Mouse (Mus musculus) midbrain, embryonic 14.5 days (tissue): ENCODE data around the gene Galnt14. TPM values are rescaled to one million over a fixed set of nuclear protein-coding genes. Genes with fewer than 3 reads are reported as not detected.

Experiments used
- ATAC-seq: fragments of 200-750 bp; cut with Nextera tagmentation; 2 replicates; pipeline ENCODE4 v1.8.0; 2017; ENCODE audit warnings: moderate number of reproducible peaks, moderate library complexity; ENCODE audit not compliant: low FRiP score, low TSS enrichment
- DNase-seq: peaks from one replicate; pipeline ENCODE4 v3.0.0-alpha.2; 2015
- H3K27ac ChIP-seq: fragments of 300-500 bp; sonication (generic); replicated peaks from 2 replicates; pipeline ENCODE4 v1.5.1; 2014; ENCODE audit warnings: mild to moderate bottlenecking, low read depth, low read length, moderate library complexity
- H3K27me3 ChIP-seq: fragments of 300-500 bp; sonication (generic); 2 replicates; pipeline ENCODE4 v1.6.1; 2014; ENCODE audit warnings: low read length, control low read depth, mixed read lengths; ENCODE audit not compliant: control insufficient read depth, insufficient read depth
- H3K36me3 ChIP-seq: fragments of 300-500 bp; sonication (generic); 2 replicates; pipeline ENCODE4 v1.6.1; 2014; ENCODE audit warnings: low read length, control low read depth; ENCODE audit not compliant: control insufficient read depth, insufficient read depth
- H3K4me1 ChIP-seq: fragments of 300-500 bp; sonication (generic); 2 replicates; pipeline ENCODE4 v1.6.1; 2014; ENCODE audit warnings: mild to moderate bottlenecking, antibody characterized with exemption, low read length, control low read depth; ENCODE audit not compliant: control insufficient read depth, insufficient read depth
- H3K4me2 ChIP-seq: fragments of 300-500 bp; sonication (generic); 2 replicates; pipeline ENCODE4 v1.6.1; 2014; ENCODE audit warnings: mild to moderate bottlenecking, low read length, moderate library complexity
- H3K4me3 ChIP-seq: fragments of 300-500 bp; sonication (generic); replicated peaks from 2 replicates; pipeline ENCODE4 v1.5.1; 2014; ENCODE audit warnings: low read depth, low read length
- H3K9ac ChIP-seq: fragments of 300-500 bp; sonication (generic); replicated peaks from 2 replicates; pipeline ENCODE4 v1.6.1; 2014; ENCODE audit warnings: mild to moderate bottlenecking, low read length, moderate library complexity
- H3K9me3 ChIP-seq: fragments of 300-500 bp; sonication (generic); 2 replicates; pipeline ENCODE4 v1.6.1; 2016; ENCODE audit warnings: low read length, control low read depth, mixed read lengths; ENCODE audit not compliant: control insufficient read depth
- WGBS: fragments of 180-500 bp; shearing (Covaris S2); extraction: QIAGEN DNeasy Blood & Tissue Kit; methylation state at CpG from one replicate; pipeline ENCODE4 v1.1.7; 2014; 5-methylcytosine and 5-hydroxymethylcytosine counted together
- polyA plus RNA-seq: library from polyadenylated mRNA; unstranded; fragments of >200 nt; fragmentation: Nextera tagmentation; extraction: Ambion mirVana; gene quantifications from 2 replicates; pipeline ENCODE4 v1.2.1, GENCODE M21; 2014

Gene Galnt14
- polyA plus RNA-seq, 1 experiment from 2014 or later, result 18.8 TPM

DNA sequence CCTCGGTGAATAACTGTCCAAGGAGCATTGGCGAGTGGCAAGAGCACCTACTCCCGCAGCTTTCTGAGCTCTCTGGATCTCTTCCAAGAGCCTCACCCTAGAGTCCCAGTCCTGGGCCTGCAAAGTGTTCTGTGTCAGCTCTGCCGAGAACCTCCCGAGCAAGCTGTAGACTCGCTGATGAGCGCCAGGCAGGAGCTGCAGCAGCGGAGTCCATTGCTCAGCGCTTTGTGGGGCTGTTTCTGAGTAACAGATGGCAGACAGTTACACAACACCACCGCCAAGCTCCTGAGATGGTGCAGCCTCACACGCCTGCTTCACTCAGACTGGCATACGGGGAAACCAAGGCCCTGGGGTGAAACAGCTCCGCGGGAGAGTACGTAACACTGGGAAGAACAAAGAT, 1.7 kb upstream of the Galnt14 start:
- no peaks in the 10 kb centered on the region for H3K9me3 ChIP-seq
- no peak overlapping the region for H3K4me2 ChIP-seq
- ATAC-seq, result no peak
- no peak overlapping the region for H3K27ac ChIP-seq
- WGBS, result 78% methylated on average over 15 of the region's 15 CpGs
- no peaks in the 10 kb centered on the region; the same call in 1 of the 2 replicates for H3K27me3 ChIP-seq
- H3K4me3 ChIP-seq, result no peak overlapping the region
- H3K36me3 ChIP-seq, result no peaks in the 10 kb centered on the region
- no peak overlapping the region for H3K9ac ChIP-seq
- DNase-seq, result no peak
- peaks cover 14% of the 10 kb centered on the region for H3K4me1 ChIP-seq

DNA sequence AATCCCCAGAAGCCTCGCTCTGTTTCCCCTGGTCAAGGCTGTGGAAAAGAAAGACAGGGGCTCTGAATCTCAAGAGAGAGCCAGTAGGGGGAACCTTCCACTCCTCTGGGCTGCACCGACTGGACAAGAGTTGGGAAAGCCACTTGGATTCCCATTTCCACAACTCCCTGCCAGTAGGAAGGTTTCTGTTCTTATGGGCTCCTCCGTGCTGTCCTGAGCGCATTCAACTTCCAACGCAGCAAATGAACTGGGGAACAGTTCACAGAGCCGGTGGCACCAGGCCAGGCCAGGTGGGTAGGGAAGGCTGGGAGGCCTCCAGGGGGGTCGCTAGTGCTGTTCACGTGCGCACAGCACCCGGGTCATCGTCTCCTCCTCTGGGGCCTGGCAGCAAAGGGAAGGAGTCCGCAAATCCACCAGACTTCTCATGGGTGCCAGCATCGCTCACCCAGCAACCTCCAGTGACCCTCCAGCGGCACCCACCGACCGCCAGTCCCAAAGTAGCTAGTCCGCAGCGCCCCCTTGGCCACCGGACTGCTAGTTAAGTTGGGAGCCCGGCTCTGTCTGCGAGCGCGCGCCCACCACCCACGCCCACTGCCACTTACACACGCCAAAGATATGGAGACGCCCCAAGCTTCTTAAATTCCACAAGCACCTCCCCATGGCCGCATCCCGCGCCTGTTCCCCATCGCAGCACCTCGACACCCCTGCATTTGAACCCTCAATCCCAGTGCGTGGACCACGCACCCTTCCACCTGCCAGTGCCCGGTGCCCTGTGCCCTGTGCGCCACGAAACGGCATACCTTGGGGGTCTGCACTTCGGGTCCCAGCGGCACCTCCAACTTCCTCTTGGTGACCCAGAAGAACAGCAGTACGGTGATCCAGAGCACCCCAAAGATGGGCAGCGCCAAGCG, 867 bp downstream of the Galnt14 start:
- H3K27me3 ChIP-seq, result no peaks in the 10 kb centered on the region; the same call in 1 of the 2 replicates
- peak overlapping the region; percentile 80 for H3K9ac ChIP-seq
- peak overlapping the region; percentile 92 for H3K4me2 ChIP-seq
- peak; percentile 31; the same call in 1 of the 2 replicates for ATAC-seq
- H3K4me3 ChIP-seq, result peak overlapping the region; percentile 58
- no peaks in the 10 kb centered on the region for H3K36me3 ChIP-seq
- DNase-seq, result peak; percentile 61
- WGBS, result 1% methylated on average over 43 of the region's 43 CpGs
- peak overlapping the region; percentile 85 for H3K27ac ChIP-seq
- H3K9me3 ChIP-seq, result no peaks in the 10 kb centered on the region
- peaks cover 14% of the 10 kb centered on the region for H3K4me1 ChIP-seq

DNA sequence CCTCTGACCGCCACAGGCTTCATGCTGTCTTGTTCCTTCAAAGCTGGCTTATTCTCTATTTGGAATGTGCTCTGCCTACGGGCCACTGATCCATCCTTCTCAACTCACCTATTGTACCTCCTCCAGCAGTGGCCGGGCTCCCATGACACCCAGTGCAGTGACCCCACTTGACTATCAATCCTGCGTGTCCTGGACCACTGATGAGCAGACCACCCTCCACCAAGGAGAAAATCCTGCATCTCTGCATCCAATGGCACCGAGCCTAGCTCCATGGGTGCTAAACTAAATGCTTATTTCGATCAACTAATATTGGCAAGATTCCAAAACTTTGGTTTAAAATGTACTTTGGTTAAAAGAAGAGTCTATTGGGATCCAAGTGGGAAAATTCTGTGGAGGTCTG, 1.8 kb downstream of the Galnt14 start:
- Histone ChIP-seq H3K36me3 (no peaks in the 10 kb centered on the region), H3K4me2 (peak overlapping the region; percentile 92), H3K9me3 (no peaks in the 10 kb centered on the region), H3K4me3 (peak overlapping the region; percentile 58; the same call in 1 of the 2 replicates), H3K4me1 (peaks cover 6% of the 10 kb centered on the region; the same call in 1 of the 2 replicates), H3K27ac (no peak overlapping the region), H3K9ac (no peak overlapping the region), H3K27me3 (no peaks in the 10 kb centered on the region; the same call in 1 of the 2 replicates)
- 86% methylated on average over 6 of the region's 6 CpGs for WGBS
- no peak for DNase-seq
- ATAC-seq, result no peak

DNA sequence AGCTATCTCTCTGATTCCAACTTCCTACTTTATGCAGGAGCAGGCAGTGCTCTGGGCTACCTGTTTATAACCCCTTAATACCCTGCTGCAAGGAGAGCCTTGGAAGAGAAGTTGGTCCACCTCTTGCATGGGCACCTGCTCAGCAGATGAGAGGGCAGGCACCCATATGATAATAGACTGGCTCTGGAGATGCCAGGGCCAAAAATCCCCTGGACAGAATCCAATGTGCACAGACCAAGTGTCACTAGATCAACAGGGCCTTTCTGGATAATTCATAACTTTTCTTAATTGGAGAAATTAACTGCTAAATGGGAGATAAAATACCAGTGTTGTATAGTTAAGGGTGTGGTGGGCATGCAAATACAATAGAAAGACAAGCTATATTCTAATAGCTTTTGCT, 6.7 kb downstream of the Galnt14 start:
- Histone ChIP-seq H3K27ac (no peak overlapping the region), H3K4me2 (no peak overlapping the region), H3K4me3 (no peak overlapping the region), H3K4me1 (peaks cover 29% of the 10 kb centered on the region), H3K9ac (no peak overlapping the region), H3K36me3 (no peaks in the 10 kb centered on the region), H3K9me3 (no peaks in the 10 kb centered on the region), H3K27me3 (no peaks in the 10 kb centered on the region)
- no peak for ATAC-seq
- DNase-seq, result no peak

DNA sequence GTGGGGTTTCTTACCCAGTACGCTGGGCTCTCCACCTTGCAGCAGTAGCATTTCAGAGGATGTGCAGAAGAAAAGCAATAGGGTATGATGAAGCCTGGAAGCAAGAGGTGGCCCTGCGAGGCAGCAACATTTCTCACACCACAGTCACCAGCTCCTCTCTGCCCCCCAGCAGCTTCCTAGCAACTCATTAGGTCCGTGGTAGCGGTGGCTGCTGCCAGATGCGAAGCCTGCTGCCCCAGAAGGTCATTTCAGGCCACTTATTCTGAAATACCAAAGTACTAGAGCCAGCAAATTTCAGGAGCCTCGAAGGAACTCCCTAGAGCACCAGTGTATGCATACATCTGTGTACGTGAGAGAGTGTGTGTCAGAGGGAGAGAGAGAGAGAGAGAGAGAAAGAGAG, 9.2 kb downstream of the Galnt14 start:
- 20% methylated on average over 7 of the region's 7 CpGs for WGBS
- H3K4me2 ChIP-seq, result no peak overlapping the region
- DNase-seq (peak; percentile 32), ATAC-seq (no peak)
- H3K9me3 ChIP-seq, result no peaks in the 10 kb centered on the region
- H3K36me3 ChIP-seq, result no peaks in the 10 kb centered on the region
- H3K9ac ChIP-seq, result no peak overlapping the region
- H3K4me1 ChIP-seq, result peaks cover 29% of the 10 kb centered on the region
- H3K27me3 ChIP-seq, result no peaks in the 10 kb centered on the region
- peak overlapping the region; percentile 60 for H3K27ac ChIP-seq
- no peak overlapping the region for H3K4me3 ChIP-seq

DNA sequence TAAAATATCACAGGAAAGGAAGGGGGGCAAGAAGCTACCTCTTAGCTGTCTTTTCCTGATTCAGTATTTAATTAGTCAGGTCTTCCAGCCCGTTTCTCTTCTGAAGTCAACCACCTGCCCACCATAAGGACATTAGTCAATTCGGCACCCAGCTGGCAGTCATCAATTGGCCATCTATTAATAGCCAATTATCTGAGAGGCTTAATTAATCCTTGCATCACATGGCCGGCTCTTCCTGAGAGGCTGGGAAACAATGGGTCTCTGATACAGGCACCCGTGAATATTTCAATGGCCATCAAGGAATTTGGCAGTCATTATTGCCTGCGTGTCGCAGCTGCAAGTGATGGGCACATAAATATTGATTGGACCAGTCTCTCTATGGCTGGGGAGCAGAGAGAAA, 10.4 kb downstream of the Galnt14 start:
- H3K4me3 ChIP-seq, result no peak overlapping the region
- DNase-seq (peak; percentile 31), ATAC-seq (no peak)
- H3K27me3 ChIP-seq, result no peaks in the 10 kb centered on the region
- H3K36me3 ChIP-seq, result no peaks in the 10 kb centered on the region
- H3K27ac ChIP-seq, result no peak overlapping the region; the same call in 1 of the 2 replicates
- 27% methylated on average over 6 of the region's 6 CpGs for whole genome bisulfite sequencing
- H3K9ac ChIP-seq, result no peak overlapping the region
- peaks cover 29% of the 10 kb centered on the region for H3K4me1 ChIP-seq
- H3K4me2 ChIP-seq, result no peak overlapping the region
- no peaks in the 10 kb centered on the region for H3K9me3 ChIP-seq

DNA sequence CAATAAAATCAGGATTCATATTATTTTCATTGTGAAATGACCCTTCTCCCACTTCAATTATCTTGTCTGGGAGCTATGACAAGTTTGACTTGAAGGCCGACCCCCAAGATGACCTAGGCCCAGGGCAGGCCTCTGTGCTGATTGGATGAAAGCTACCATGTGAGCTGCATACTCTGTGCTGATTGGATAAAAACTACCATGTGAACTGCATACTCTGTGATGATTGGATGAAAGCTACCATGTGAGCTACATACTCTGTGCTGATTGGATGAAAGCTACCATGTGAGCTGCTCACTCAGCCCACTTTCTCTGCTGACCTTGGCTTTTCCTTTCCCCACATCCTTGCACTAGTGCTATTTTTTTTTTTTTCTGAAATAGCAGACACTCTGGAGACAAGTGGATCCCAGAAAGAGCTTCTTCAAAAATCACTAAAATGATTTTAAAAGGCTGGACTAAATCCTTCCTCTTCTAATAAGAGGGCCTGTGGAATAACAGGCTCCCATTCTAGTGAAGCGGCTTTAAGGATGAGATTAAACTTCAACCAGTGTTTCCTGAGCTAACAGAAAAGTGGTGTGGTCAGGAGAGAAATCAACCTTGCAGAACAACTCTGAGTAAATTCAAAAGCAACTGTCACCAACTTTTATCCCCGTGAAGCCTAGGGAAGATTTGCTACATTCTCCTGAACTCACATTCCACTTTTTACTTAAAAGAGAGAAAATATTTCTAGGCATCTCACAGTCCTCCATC, 15.9 kb downstream of the Galnt14 start:
- H3K27ac ChIP-seq, result no peak overlapping the region
- DNase-seq (no peak), ATAC-seq (no peak)
- no peaks in the 10 kb centered on the region for H3K9me3 ChIP-seq
- H3K4me1 ChIP-seq, result peaks cover 7% of the 10 kb centered on the region; the same call in 1 of the 2 replicates
- no peak overlapping the region for H3K4me2 ChIP-seq
- 91% methylated on average over 3 of the region's 3 CpGs for WGBS
- H3K36me3 ChIP-seq, result no peaks in the 10 kb centered on the region
- no peaks in the 10 kb centered on the region for H3K27me3 ChIP-seq
- no peak overlapping the region for H3K4me3 ChIP-seq
- H3K9ac ChIP-seq, result no peak overlapping the region

DNA sequence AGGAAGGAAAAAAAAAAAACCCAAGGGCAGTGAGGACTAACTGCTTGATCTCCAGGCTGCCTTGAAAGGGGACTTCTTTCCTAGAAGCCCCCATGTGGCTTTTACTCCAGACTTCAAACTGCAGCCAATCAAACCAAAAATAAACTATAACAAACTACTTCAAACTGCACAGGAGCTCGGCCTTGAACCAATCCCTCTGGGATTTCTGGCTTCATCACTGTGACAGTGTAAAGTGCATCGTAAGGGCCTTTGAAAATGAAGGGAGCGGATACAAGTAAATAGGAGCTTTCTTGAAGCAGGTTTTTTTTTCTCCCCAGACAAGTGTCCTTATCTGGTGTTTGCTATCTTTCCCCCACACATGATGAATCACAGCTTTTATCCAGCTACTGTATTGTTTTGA, 22.0 kb downstream of the Galnt14 start:
- no peak overlapping the region for H3K4me2 ChIP-seq
- no peak overlapping the region for H3K9ac ChIP-seq
- H3K36me3 ChIP-seq, result no peaks in the 10 kb centered on the region
- H3K4me1 ChIP-seq, result no peaks in the 10 kb centered on the region
- H3K9me3 ChIP-seq, result no peaks in the 10 kb centered on the region
- no peak overlapping the region for H3K27ac ChIP-seq
- H3K4me3 ChIP-seq, result no peak overlapping the region
- 56% methylated on average over 3 of the region's 3 CpGs for WGBS
- ATAC-seq (no peak), DNase-seq (peak; percentile 63)
- H3K27me3 ChIP-seq, result no peaks in the 10 kb centered on the region
